Mouse (Mus musculus) midbrain, embryonic 14.5 days (tissue): ENCODE measurements at regions not wholly inside any gene's neighbourhood (a gene's known extent, or its start where the extent isn't known, plus 50 kb on each side); places are given as distances from the start of the nearest gene placed in this dataset.

Source experiments
- ATAC-seq: fragments of 200-750 bp; cut with Nextera tagmentation; 2 replicates; pipeline ENCODE4 v1.8.0; 2017; ENCODE audit warnings: moderate number of reproducible peaks, moderate library complexity; ENCODE audit not compliant: low FRiP score, low TSS enrichment
- DNase-seq: peaks from one replicate; pipeline ENCODE4 v3.0.0-alpha.2; 2015
- H3K27ac ChIP-seq: fragments of 300-500 bp; sonication (generic); replicated peaks from 2 replicates; pipeline ENCODE4 v1.5.1; 2014; ENCODE audit warnings: mild to moderate bottlenecking, low read depth, low read length, moderate library complexity
- H3K27me3 ChIP-seq: fragments of 300-500 bp; sonication (generic); 2 replicates; pipeline ENCODE4 v1.6.1; 2014; ENCODE audit warnings: low read length, control low read depth, mixed read lengths; ENCODE audit not compliant: control insufficient read depth, insufficient read depth
- H3K36me3 ChIP-seq: fragments of 300-500 bp; sonication (generic); 2 replicates; pipeline ENCODE4 v1.6.1; 2014; ENCODE audit warnings: low read length, control low read depth; ENCODE audit not compliant: control insufficient read depth, insufficient read depth
- H3K4me1 ChIP-seq: fragments of 300-500 bp; sonication (generic); 2 replicates; pipeline ENCODE4 v1.6.1; 2014; ENCODE audit warnings: mild to moderate bottlenecking, antibody characterized with exemption, low read length, control low read depth; ENCODE audit not compliant: control insufficient read depth, insufficient read depth
- H3K4me2 ChIP-seq: fragments of 300-500 bp; sonication (generic); 2 replicates; pipeline ENCODE4 v1.6.1; 2014; ENCODE audit warnings: mild to moderate bottlenecking, low read length, moderate library complexity
- H3K4me3 ChIP-seq: fragments of 300-500 bp; sonication (generic); replicated peaks from 2 replicates; pipeline ENCODE4 v1.5.1; 2014; ENCODE audit warnings: low read depth, low read length
- H3K9ac ChIP-seq: fragments of 300-500 bp; sonication (generic); replicated peaks from 2 replicates; pipeline ENCODE4 v1.6.1; 2014; ENCODE audit warnings: mild to moderate bottlenecking, low read length, moderate library complexity
- H3K9me3 ChIP-seq: fragments of 300-500 bp; sonication (generic); 2 replicates; pipeline ENCODE4 v1.6.1; 2016; ENCODE audit warnings: low read length, control low read depth, mixed read lengths; ENCODE audit not compliant: control insufficient read depth
- WGBS: fragments of 180-500 bp; shearing (Covaris S2); extraction: QIAGEN DNeasy Blood & Tissue Kit; methylation state at CpG from one replicate; pipeline ENCODE4 v1.1.7; 2014; 5-methylcytosine and 5-hydroxymethylcytosine counted together

DNA sequence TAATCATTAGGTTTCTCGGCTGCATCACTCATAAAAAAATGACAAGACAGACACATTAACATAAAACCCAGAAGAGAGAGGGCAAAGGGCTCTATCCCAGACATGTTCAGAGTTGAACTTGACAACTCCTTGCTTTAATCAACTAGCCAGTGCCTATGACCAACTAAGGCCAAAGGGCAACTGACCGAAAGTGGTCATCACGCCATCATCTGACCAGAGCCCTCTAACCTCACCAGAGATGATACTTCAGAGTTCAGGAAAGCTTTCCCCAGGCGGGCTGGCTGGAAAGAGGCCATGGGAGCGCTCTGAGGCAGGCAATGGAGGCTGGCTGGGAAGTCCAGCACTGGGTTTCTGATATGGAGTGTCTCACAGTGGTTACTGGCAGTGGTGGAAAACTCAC, 80.6 kb downstream of the Dad1 start:
- H3K9me3 ChIP-seq = no peaks in the 10 kb centered on the region
- no peak overlapping the region for H3K4me2 ChIP-seq
- WGBS = 88% methylated on average over 5 of the region's 5 CpGs
- H3K27me3 ChIP-seq = no peaks in the 10 kb centered on the region
- H3K9ac ChIP-seq = no peak overlapping the region
- no peak overlapping the region for H3K27ac ChIP-seq
- H3K4me1 ChIP-seq = peaks cover 19% of the 10 kb centered on the region
- ATAC-seq (no peak), DNase-seq (no peak)
- no peak overlapping the region for H3K4me3 ChIP-seq
- H3K36me3 ChIP-seq = no peaks in the 10 kb centered on the region

DNA sequence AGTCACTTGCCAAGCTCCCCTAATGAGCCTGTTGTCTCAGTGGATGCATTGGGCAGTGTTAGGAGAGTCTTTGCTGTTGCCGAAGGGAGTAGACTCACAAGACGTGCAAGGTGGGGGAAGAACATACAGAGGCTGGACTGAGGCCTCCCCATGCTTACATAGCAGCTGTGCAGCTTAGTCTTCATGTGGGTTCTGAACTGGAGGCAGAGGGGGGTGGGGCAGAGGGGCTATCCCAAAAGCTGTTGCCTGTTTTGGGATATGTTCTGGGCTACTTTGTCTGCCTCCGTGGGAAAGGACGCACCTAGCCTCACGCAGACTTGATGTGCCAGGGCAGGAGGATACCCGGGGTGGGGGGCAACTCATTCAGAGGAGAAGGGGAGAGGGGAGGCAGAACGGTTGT, 84.7 kb downstream of the Dad1 start:
- no peak for ATAC-seq
- H3K9ac ChIP-seq = no peak overlapping the region

DNA sequence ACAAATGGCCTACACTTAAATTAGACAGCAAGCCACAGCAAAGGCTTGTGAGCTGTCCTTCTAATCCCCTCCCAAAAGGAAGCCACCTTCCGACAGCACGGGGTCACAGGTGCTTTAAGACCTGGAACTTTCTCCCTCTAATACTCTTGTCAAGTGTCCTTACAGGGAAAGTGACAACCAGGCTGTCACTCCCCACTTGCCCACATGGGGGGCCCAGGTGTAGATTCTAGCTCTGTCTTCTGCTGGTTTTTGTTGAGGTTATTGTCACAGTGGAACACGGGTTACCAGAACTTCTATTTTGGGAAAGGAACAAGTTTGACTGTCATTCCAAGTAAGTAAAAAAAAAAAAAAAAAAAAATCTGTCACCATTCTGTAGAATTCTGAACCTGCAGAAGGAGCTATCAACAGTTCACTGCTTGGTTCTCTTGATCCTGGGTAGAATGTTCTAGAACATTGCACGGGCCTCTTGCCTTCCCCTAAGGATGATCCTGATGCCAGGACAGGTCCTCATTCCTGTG, 85.4 kb downstream of the Dad1 start:
- Histone ChIP-seq H3K4me3 (no peak overlapping the region), H3K9ac (no peak overlapping the region), H3K36me3 (no peaks in the 10 kb centered on the region), H3K9me3 (no peaks in the 10 kb centered on the region), H3K4me1 (peaks cover under 1% of the 10 kb centered on the region; the same call in 1 of the 2 replicates), H3K27ac (no peak overlapping the region), H3K27me3 (no peaks in the 10 kb centered on the region), H3K4me2 (no peak overlapping the region)
- DNase-seq (no peak), ATAC-seq (no peak)
- WGBS = 82% methylated on average over 4 of the region's 4 CpGs

More for the DNA sequence above, 84.7 kb downstream of the Dad1 start:
- H3K9me3 ChIP-seq = no peaks in the 10 kb centered on the region
- no peak overlapping the region for H3K4me3 ChIP-seq
- DNase-seq = no peak
- H3K4me2 ChIP-seq = no peak overlapping the region
- no peak overlapping the region for H3K27ac ChIP-seq
- no peaks in the 10 kb centered on the region for H3K27me3 ChIP-seq
- 88% methylated on average over 7 of the region's 7 CpGs for WGBS
- no peaks in the 10 kb centered on the region for H3K36me3 ChIP-seq
- peaks cover 7% of the 10 kb centered on the region; the same call in 1 of the 2 replicates for H3K4me1 ChIP-seq

DNA sequence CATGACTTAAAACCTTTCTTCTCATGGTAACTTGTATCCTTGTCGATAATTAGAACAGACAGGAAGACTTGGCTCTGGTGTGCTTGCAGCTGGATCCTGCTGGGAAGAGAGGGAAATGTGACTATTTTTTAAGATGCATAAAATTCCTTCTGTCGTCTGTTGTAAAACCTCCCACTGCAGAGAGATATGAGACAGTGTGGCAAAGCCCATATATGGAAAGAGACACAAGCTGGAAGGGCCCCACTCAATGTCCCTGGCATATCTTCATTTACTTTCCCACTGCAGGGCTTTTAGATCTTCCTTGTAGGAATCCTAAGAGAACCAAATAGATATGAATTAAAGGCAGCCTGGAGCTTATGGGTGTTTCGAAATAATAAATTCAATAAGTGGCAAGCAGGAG, 87.8 kb downstream of the Dad1 start:
- Histone ChIP-seq H3K4me3 (no peak overlapping the region), H3K27me3 (no peaks in the 10 kb centered on the region), H3K4me2 (no peak overlapping the region), H3K27ac (no peak overlapping the region), H3K9me3 (no peaks in the 10 kb centered on the region), H3K36me3 (no peaks in the 10 kb centered on the region), H3K4me1 (no peaks in the 10 kb centered on the region), H3K9ac (no peak overlapping the region)
- 54% methylated on average over 3 of the region's 3 CpGs for WGBS
- ATAC-seq (no peak), DNase-seq (no peak)

DNA sequence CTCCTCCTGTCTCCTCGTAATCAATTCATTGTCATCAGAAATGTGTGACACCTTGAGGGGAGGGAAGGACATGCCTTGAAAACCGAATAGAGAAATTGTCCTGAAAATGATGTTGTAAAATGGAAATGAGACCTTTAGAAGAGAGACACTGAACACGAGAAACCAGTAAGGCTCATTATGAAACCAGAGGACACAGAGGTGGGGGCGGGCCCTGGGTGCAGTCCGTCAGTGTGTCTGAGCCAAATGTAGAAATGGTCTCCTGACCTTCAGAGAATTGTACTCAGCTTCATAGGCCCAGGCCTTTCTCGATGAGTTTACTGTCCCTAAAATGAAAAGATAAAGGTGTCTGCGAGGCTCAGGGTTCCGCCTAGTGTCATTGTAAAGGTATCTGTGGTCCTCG, 89.0 kb downstream of the Dad1 start:
- Histone ChIP-seq H3K4me2 (no peak overlapping the region), H3K4me3 (no peak overlapping the region), H3K36me3 (no peaks in the 10 kb centered on the region), H3K27me3 (no peaks in the 10 kb centered on the region), H3K4me1 (no peaks in the 10 kb centered on the region), H3K9ac (no peak overlapping the region), H3K9me3 (no peaks in the 10 kb centered on the region), H3K27ac (no peak overlapping the region)
- ATAC-seq = no peak
- 78% methylated on average over 9 of the region's 9 CpGs for WGBS
- no peak for DNase-seq

DNA sequence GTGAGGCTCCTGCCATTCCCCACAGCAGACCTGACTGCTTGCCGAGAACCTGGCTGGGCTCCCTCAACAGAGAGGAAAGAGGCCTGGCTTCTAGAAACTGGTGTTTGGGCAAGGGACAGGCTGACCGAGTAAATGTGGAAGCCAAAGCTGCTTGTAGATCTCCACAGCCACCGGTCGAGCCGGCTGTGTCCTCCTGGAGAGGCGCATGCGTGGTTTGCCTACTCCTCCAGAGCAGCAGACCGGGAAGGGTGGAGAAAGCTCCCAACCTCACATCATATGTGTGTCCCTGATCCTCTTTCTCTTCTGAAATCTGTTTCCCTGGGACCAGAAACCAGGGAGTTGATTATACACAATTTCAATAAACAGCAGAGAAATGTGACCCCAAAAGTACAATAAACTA, 92.0 kb downstream of the Dad1 start:
- ATAC-seq (no peak), DNase-seq (no peak)
- H3K9ac ChIP-seq = no peak overlapping the region
- H3K9me3 ChIP-seq = no peaks in the 10 kb centered on the region
- no peak overlapping the region for H3K4me3 ChIP-seq
- H3K36me3 ChIP-seq = no peaks in the 10 kb centered on the region
- WGBS = 83% methylated on average over 8 of the region's 8 CpGs
- no peaks in the 10 kb centered on the region for H3K4me1 ChIP-seq
- no peak overlapping the region for H3K4me2 ChIP-seq
- peak overlapping the region; percentile 49; the same call in 1 of the 2 replicates for H3K27ac ChIP-seq
- H3K27me3 ChIP-seq = no peaks in the 10 kb centered on the region

DNA sequence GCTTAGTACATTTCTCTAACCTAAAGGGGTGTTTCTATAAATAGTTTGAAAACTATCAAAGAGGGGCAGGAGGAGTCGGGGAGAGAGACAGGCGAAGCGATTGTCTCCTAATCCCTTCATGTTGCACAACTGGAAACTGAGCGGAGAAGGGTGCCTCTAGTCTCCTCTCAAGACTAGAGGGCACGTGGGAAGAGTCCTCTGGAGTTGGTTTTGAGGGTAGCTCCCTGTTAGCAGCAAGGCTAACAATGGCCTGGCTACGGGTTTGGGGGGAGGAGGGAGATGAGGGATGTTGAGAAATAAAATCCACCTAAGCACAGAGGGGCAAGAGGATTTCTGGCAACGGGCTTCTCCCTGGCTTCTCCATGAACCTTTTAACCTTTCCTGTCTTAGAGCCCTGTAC, 92.7 kb downstream of the Dad1 start:
- Histone ChIP-seq H3K4me2 (no peak overlapping the region), H3K9me3 (no peaks in the 10 kb centered on the region), H3K9ac (no peak overlapping the region), H3K4me1 (no peaks in the 10 kb centered on the region), H3K36me3 (no peaks in the 10 kb centered on the region), H3K27me3 (no peaks in the 10 kb centered on the region), H3K27ac (no peak overlapping the region), H3K4me3 (no peak overlapping the region)
- WGBS = 37% methylated on average over 7 of the region's 7 CpGs
- ATAC-seq (no peak), DNase-seq (no peak)

DNA sequence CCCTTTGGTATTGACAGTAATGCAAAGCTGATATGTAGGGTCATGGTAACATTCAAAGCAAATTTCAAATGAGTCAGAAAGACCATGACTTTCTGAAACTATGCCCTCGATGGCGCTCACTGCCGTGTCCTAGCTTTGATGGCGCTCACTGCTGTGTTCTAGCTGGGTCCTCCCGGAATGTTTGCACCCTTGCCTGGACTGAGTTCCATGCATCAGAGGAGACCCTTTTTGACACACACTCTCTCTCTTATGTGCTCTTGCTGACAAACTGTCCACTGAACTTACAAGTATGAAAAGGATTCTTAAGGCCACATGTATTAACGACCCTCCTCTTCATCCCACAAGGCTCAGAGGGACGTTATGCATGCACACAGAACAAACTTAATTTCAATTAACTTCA, 94.1 kb downstream of the Dad1 start:
- DNase-seq = no peak
- H3K4me2 ChIP-seq = no peak overlapping the region
- no peak overlapping the region for H3K27ac ChIP-seq
- no peak for ATAC-seq
- no peaks in the 10 kb centered on the region for H3K27me3 ChIP-seq
- WGBS = 94% methylated on average over 7 of the region's 7 CpGs
- no peaks in the 10 kb centered on the region for H3K4me1 ChIP-seq
- no peaks in the 10 kb centered on the region for H3K36me3 ChIP-seq
- H3K4me3 ChIP-seq = no peak overlapping the region
- no peaks in the 10 kb centered on the region for H3K9me3 ChIP-seq
- no peak overlapping the region for H3K9ac ChIP-seq

DNA sequence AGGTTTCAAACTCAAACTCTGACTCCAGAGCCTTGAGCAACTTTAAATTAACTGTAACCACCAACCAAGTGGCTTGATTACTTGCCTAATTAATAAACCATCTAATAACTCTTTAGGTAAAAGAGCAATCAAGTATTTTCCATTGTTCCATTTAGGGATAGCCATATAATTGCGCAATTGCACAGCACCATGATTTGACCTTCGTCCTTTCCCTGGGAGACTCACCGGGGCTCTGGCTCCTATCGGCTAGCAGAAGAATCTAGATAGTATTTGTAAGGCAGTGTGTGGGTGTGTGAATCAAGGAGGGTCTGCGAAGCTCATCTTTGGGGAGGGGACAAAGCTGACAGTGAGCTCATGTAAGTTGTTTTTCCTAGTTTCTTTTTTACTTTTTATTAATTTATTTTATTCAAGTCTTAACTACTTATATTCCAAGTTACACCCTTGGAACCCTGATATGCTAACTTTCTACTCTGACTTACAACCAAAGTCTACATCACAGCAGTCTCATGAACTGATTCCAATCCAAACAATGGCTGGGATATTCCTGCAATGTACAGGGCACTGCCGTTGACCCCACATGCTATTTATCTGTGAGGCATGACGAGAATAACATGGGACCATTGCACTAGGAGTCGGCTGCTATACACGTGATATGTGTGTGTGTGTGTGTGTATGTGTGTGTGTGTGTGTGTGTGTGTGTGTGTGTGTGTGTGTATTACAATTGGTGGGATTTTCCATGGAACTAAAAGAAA, 95.5 kb downstream of the Dad1 start:
- no peaks in the 10 kb centered on the region for H3K9me3 ChIP-seq
- WGBS = 91% methylated on average over 9 of the region's 9 CpGs
- H3K4me3 ChIP-seq = no peak overlapping the region
- ATAC-seq (no peak), DNase-seq (no peak)
- no peak overlapping the region for H3K4me2 ChIP-seq
- H3K36me3 ChIP-seq = no peaks in the 10 kb centered on the region
- H3K9ac ChIP-seq = no peak overlapping the region
- H3K27ac ChIP-seq = no peak overlapping the region
- H3K27me3 ChIP-seq = no peaks in the 10 kb centered on the region
- no peaks in the 10 kb centered on the region for H3K4me1 ChIP-seq
